Mouse (Mus musculus): ENCODE results near the gene Spo11.

Gene Spo11

GRCm38 (mm10) chr2:172977409-172978130, at the start of gene Spo11:
Gene Spo11 (plus strand): TSS chr2:172977700.
- DNase-seq, result no peak

- no peak for DNase-seq
Measured at GRCm38 (mm10) chr2:172929905-172930436, 47.5 kb upstream of the Spo11 start.

GRCm38 (mm10) chr2:172931137-172931898, 46.2 kb upstream of the Spo11 start:
- DNase-seq, result no peak

GRCm38 (mm10) chr2:172933631-172934419, 43.7 kb upstream of the Spo11 start:
- peak; percentile 67 to 86 for DNase-seq

- DNase-seq, result no peak
Measured at GRCm38 (mm10) chr2:172934420-172934788, 43.1 kb upstream of the Spo11 start.

- no peak for DNase-seq
Measured at GRCm38 (mm10) chr2:172934891-172935740, 42.4 kb upstream of the Spo11 start.

- no peak for DNase-seq
Measured at GRCm38 (mm10) chr2:172935776-172936562, 41.5 kb upstream of the Spo11 start.

GRCm38 (mm10) chr2:172936844-172937243, 40.7 kb upstream of the Spo11 start:
- DNase-seq, result no peak

- no peak for DNase-seq
Measured at GRCm38 (mm10) chr2:172937326-172938190, 39.9 kb upstream of the Spo11 start.

- no peak for DNase-seq
Measured at GRCm38 (mm10) chr2:172938761-172939638, 38.5 kb upstream of the Spo11 start.

GRCm38 (mm10) chr2:172939639-172940002, 37.9 kb upstream of the Spo11 start:
- peak in 1 of 2 experiments; percentile 13 for DNase-seq

GRCm38 (mm10) chr2:172940003-172940798, 37.3 kb upstream of the Spo11 start, which contains the start of gene Bmp7:
Gene Bmp7 (minus strand): TSS chr2:172940321.
- peak; percentile 64 to 76 for DNase-seq

GRCm38 (mm10) chr2:172940799-172941163, 36.7 kb upstream of the Spo11 start:
- no peak for DNase-seq

GRCm38 (mm10) chr2:172949051-172949450, 28.4 kb upstream of the Spo11 start:
- DNase-seq, result no peak

- DNase-seq, result peak in 1 of 2 experiments; percentile 36
Measured at GRCm38 (mm10) chr2:172950119-172950676, 27.3 kb upstream of the Spo11 start.

- DNase-seq, result no peak
Measured at GRCm38 (mm10) chr2:172950722-172951121, 26.8 kb upstream of the Spo11 start.

- DNase-seq, result no peak
Measured at GRCm38 (mm10) chr2:172951976-172952375, 25.5 kb upstream of the Spo11 start.

GRCm38 (mm10) chr2:172958579-172958978, 18.9 kb upstream of the Spo11 start:
- DNase-seq, result no peak

Measured in lung, postnatal 4 days (tissue).